ENCODE assay signal across 9 mouse cellular contexts in the genomic region with DNA sequence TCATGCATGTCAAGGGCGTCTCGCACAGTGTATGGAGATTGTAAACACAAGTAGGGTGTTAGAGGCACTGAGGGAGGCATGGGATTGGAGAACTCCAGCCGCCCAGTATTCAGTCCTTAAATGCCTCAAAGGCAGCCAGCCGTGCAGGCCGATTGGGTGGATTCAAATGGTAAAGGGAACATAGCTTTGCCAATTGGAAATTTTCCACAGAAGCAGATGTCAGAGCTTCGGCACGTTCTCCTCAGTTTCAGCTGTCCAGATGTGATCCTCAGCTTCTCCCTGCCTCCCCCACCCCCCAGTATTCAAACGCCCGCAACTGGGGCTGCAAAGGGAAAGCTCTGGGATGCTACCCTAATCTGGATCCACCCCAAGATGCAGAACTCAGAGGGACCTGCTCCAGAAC. TPM values are rescaled to one million over a fixed set of nuclear protein-coding genes. Genes with fewer than 3 reads are reported as not detected.
DNase-seq lines count a peak whose midpoint lies in the region; ATAC-seq lines count a peak whose summit lies in the region.
"Had no signal": no experiment of that assay in that cellular context is flagged by ENCODE, and none has a peak within 500 bp of the region (broad histone marks: within the 10 kb centered on the region; RNA-seq: fewer than 3 reads in every experiment).

No protein-coding gene starts in this region.

- H3K27ac ChIP-seq in forebrain, embryonic 15.5 days (replicated peaks): 0 out of 2 replicates have a peak overlapping the region, but pooled peaks have one; percentile 12

- H3K9ac ChIP-seq in forebrain, embryonic 15.5 days (replicated peaks): no peak overlapping the region

- H3K36me3 ChIP-seq in forebrain, embryonic 15.5 days: no peaks in the 10 kb centered on the region

- no peaks in the 10 kb centered on the region for H3K27me3 ChIP-seq in forebrain, embryonic 15.5 days

- peaks cover 12% of the 10 kb centered on the region for H3K4me1 ChIP-seq in forebrain, embryonic 15.5 days

- intact Hi-C loops in heart, postnatal 10 days (cut with DNase I): no loop called here

- H3K4me3 ChIP-seq in forebrain, embryonic 15.5 days: no peak overlapping the region

- no peaks in the 10 kb centered on the region for H3K9me3 ChIP-seq in forebrain, embryonic 15.5 days

- 10% methylated on average over 9 of the region's 9 CpGs for WGBS in forebrain, embryonic 15.5 days

- H3K4me2 ChIP-seq in forebrain, embryonic 15.5 days (replicated peaks): no peak overlapping the region

- peak; percentile 88 for DNase-seq in heart, adult 11 months
- DNase-seq in heart, postnatal 10 days: no peak
- DNase-seq in 3T3-L1 (ENCODE audit: low read depth, low spot score): peak; percentile 46
- DNase-seq in kidney, postnatal 25 days: peak; percentile 58 to 76
- no peak for DNase-seq in testis, postnatal 14 days (ENCODE audit: low spot score)
- DNase-seq in gastrocnemius, postnatal 25 days: no peak
- DNase-seq: cerebellum, postnatal 36 days had no signal

- no peak for ATAC-seq in forebrain, embryonic 15.5 days (replicated peaks)
- no peak for ATAC-seq in erythroblast, adult 5-6 weeks (replicated peaks; ENCODE audit: low FRiP score, poor library complexity, severe bottlenecking)

RNA-seq across cellular contexts. Expression of a gene that starts 21.3 kb away (rescaled TPM):
- 10 to 100 TPM; 37.7 to 41.0 TPM for total RNA-seq in heart, postnatal 10 days (2021)
- 5.9 and 6.9 TPM in 2 replicates for polyA plus RNA-seq in forebrain, embryonic 15.5 days (2015; fragmentation: Nextera tagmentation; extraction: Ambion mirVana)
- 10 to 100 TPM; 21.5 to 22.4 TPM for total RNA-seq in gastrocnemius, postnatal 25 days (2021)
- 13.3 and 16.7 TPM in 2 replicates for total RNA-seq in erythroblast, adult 5-6 weeks (2015; ENCODE audit: low replicate concordance)
- 7.5 and 9.8 TPM in 2 replicates for total RNA-seq in erythroblast, adult 5-6 weeks (2017; ENCODE audit: low replicate concordance)

Comparison
In these comparisons a context has a peak if more than half of its experiments do, and no peak if none do; other contexts are left out.
1. DNase-seq: peak in heart, adult 11 months (single experiment), 3T3-L1 (single experiment) and kidney, postnatal 25 days (2 of 2); none in heart, postnatal 10 days (0 of 2), testis, postnatal 14 days (single experiment) and gastrocnemius, postnatal 25 days (single experiment).